Mouse (Mus musculus): ENCODE results near the gene Slc27a3. TPM values are rescaled to one million over a fixed set of nuclear protein-coding genes. Genes with fewer than 3 reads are reported as not detected.

Slc27a3 gene
- polyA plus RNA-seq (2015; fragmentation: Nextera tagmentation; extraction: Ambion mirVana), result 18.5 and 18.8 TPM in 2 replicates

DNA sequence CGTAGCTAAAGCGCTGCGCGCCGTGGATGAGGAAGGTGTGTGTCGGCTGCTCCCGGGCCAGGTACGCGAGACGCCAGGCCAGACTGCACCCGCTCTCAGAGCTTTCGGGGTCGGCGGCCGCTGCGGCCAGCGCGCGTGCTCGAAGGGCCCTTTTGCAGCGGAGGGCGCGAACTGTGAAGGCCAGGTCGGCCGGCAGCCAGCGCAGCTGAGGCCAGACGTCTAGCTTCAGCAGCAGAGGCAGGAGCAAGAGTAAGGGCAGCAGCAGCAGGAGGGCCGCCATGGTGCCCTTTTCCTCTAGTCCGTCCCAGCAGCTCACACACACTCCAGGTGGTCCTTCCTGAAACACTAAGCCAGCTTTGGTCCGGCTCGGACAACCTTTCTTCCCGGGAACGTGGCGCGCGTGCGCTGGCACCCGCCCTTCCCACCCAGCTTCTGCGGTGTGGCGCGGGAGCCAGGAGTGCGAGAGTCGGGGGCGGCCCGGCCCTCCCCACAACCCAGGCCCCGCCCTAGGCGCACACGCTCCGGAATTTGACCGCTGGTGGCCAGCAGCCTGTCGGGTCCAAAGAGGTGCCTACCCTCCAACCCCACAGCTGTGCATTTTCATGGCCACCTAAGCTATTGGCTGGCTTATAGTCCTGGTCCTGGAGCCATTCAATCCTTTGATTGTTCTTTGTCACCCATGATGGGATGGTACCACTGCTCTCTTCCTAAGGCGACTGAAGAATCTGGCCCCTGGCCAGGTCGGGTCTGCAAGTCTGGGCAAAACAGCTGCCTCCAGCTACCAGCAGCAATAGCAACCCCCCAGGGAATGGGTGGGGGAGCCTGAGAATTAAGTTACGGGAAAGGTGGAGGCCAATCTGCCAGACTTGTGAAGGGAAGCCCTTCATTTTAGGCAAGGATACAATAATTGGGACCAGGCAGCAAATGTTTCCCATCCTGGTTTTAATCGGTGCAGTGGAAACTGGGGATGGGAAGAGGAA, at the start of gene Slc27a3:
Gene Slc27a3 (minus strand): TSS at position 428 of the 980 bp plus-strand sequence.
- Histone ChIP-seq H3K36me3 (peaks cover 35% of the 10 kb centered on the region), H3K9ac (replicated peaks) (peak within 1 kb of the TSS; percentile 78), H3K9me3 (no peaks in the 10 kb centered on the region), H3K4me2 (replicated peaks) (peak within 1 kb of the TSS; percentile 91), H3K4me3 (peak within 1 kb of the TSS; percentile 69), H3K27ac (replicated peaks) (peak within 1 kb of the TSS; percentile 86), H3K27me3 (no peaks in the 10 kb centered on the region), H3K4me1 (peaks cover 33% of the 10 kb centered on the region)
- under 1% methylated on average over 55 of the region's 55 CpGs for WGBS
- ATAC-seq (replicated peaks), result peak; percentile 67

DNA sequence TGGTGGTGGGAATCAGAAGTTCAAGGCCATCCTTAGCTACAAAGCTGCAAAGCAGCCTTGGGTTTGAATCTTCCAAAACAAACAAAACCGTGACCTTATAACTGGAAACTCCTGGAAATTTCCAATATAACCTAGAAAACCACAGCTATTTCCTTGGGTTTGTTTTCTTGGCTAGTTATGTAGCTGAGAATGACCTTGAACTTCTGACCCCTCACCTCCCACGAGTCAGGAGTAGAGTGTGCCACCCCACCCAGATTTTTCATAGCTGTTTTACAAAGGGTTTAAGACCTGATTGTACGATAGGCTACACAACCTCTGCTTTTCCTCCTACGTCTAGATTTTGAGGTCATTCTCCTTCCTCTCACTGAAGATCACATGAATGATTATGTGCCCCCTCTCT, 47.4 kb upstream of the Slc27a3 start:
- WGBS, result 80% methylated on average over 4 of the region's 4 CpGs
- no peak overlapping the region for H3K9ac ChIP-seq (replicated peaks)
- no peaks in the 10 kb centered on the region for H3K36me3 ChIP-seq
- no peaks in the 10 kb centered on the region; the same call in 1 of the 2 replicates for H3K27me3 ChIP-seq
- H3K4me3 ChIP-seq, result no peak overlapping the region
- no peak overlapping the region for H3K27ac ChIP-seq (replicated peaks)
- peaks cover 8% of the 10 kb centered on the region for H3K4me1 ChIP-seq
- H3K9me3 ChIP-seq, result no peaks in the 10 kb centered on the region
- no peak overlapping the region for H3K4me2 ChIP-seq (replicated peaks)
- ATAC-seq (replicated peaks), result no peak

DNA sequence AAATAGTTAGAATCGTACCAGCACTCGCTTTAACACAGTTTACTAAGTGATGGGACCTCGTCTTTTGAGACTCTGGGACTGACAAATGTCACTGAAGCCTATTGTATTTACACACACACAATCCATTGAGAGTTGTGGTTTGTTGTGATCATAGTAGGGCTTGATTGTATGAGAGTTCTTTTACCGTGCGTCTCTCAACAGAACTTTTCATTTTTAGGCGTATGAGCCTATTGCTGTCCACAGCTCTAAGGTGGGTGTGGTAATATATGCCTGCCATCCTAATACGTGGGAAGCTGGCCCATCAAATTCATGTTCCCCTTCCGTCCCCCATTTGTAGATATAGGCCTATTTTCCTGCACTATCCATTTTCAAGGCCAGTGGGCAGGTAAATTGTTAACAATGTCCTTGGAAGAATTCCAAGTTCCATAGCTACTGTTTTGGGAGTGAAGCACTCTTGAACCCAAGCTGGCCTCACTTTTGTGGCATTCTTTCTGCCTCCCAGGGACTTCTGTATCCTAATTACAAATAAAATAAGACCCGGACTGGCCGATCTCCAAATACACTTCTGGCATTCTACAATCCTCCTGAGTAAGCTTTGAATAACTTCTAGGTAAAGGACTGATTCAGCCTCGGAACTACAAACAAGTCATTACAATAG, 44.5 kb upstream of the Slc27a3 start:
- no peaks in the 10 kb centered on the region for H3K36me3 ChIP-seq
- H3K9ac ChIP-seq (replicated peaks), result peak overlapping the region; percentile 48; the same call in 1 of the 2 replicates
- peak overlapping the region; percentile 94 for H3K27ac ChIP-seq (replicated peaks)
- WGBS, result 50% methylated on average over 11 of the region's 11 CpGs
- H3K4me3 ChIP-seq, result peak overlapping the region; percentile 71
- no peaks in the 10 kb centered on the region; the same call in 1 of the 2 replicates for H3K27me3 ChIP-seq
- peaks cover 24% of the 10 kb centered on the region for H3K4me1 ChIP-seq
- H3K9me3 ChIP-seq, result no peaks in the 10 kb centered on the region
- ATAC-seq (replicated peaks), result no peak
- H3K4me2 ChIP-seq (replicated peaks), result peak overlapping the region; percentile 96

DNA sequence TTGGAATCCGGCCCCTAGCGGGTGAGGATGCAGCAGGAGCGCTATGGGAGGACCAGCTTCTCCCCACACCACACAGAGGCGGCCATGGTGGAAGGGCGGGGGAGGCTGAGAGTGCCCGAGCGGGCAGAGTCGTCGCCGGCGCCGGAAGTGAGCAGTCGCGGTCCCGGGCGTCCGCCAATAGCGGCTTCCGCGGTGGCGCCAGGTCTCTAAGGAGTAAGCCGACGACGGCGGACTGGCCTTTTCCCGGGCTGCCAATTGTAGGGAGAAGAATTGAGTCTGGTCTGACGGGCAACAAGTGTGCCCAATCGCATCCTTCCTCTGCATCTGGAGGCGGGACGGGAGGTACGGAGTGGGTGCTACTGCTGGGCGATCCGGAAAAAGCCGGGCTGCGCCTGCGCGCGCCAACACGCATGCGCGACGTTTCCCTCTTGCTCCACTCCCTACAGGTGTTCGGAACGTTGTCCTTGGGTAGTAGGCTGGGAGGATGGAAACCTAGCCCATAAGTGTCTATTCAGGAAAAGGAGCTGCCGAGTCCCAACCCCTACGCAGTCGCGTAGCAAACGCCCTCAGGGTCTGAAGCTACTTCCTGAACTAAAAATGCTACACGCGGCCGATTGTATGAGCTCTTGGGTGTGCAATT, 43.8 kb upstream of the Slc27a3 start, which contains the start of gene Ints3:
Gene Ints3 (minus strand): TSS at position 242 of the 640 bp plus-strand sequence.
- H3K27ac ChIP-seq (replicated peaks), result peak within 1 kb of the TSS; percentile 94
- ATAC-seq (replicated peaks), result peak; percentile 100
- under 1% methylated on average over 52 of the region's 52 CpGs for WGBS
- H3K27me3 ChIP-seq, result no peaks in the 10 kb centered on the region; the same call in 1 of the 2 replicates
- H3K4me2 ChIP-seq (replicated peaks), result peak within 1 kb of the TSS; percentile 96
- H3K4me1 ChIP-seq, result peaks cover 24% of the 10 kb centered on the region
- H3K4me3 ChIP-seq, result peak within 1 kb of the TSS; percentile 71
- no peaks in the 10 kb centered on the region for H3K36me3 ChIP-seq
- H3K9ac ChIP-seq (replicated peaks), result peak within 1 kb of the TSS; percentile 90
- H3K9me3 ChIP-seq, result no peaks in the 10 kb centered on the region

DNA sequence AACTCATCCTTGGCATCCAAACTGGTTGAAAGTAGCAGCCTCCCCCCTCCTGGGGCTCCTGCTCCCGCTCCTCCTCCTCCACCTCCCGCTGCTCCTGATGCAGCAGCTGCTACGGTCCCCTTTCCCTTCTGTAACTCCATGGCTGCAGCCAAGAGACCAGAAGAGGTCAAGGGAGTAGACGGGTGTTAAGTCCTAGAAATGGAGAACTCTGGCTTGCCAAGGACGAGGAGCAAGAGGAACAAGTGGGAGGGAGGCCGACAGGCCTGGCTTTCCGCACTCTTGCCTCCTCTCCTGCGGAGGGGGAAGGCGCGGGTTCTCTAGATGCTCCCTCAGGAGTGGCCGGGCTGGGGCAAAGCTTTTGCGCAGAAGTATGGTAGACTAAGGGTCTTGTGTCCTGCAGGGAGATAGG, 43.1 kb upstream of the Slc27a3 start:
- H3K4me2 ChIP-seq (replicated peaks), result peak overlapping the region; percentile 96
- peak; percentile 20; the same call in 1 of the 2 replicates for ATAC-seq (replicated peaks)
- H3K36me3 ChIP-seq, result no peaks in the 10 kb centered on the region
- H3K9ac ChIP-seq (replicated peaks), result peak overlapping the region; percentile 90
- H3K4me1 ChIP-seq, result peaks cover 24% of the 10 kb centered on the region
- H3K27me3 ChIP-seq, result no peaks in the 10 kb centered on the region; the same call in 1 of the 2 replicates
- H3K27ac ChIP-seq (replicated peaks), result peak overlapping the region; percentile 94
- H3K4me3 ChIP-seq, result peak overlapping the region; percentile 71
- WGBS, result 0% methylated on average over 12 of the region's 12 CpGs
- no peaks in the 10 kb centered on the region for H3K9me3 ChIP-seq

DNA sequence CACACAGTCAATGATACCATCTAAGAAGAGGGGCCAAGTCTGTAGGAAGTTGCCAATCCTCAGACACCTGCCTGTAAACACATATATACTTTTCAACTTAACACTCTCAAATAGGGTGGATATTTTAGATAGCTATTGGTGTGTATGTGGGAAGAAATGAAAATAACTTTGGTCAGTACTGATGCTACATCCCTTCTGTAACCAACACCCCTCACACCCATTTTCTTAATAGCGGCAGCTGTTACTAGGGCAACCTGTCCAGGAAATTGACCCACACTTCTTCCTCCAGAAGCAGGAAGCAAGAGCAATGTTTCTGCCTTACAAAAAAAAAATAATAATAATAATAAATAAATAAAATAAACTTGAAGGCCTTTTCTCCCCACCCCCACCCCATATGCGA, 42.6 kb upstream of the Slc27a3 start:
- Histone ChIP-seq H3K4me2 (replicated peaks) (peak overlapping the region; percentile 96), H3K9me3 (no peaks in the 10 kb centered on the region), H3K27me3 (no peaks in the 10 kb centered on the region; the same call in 1 of the 2 replicates), H3K9ac (replicated peaks) (peak overlapping the region; percentile 90), H3K27ac (replicated peaks) (no peak overlapping the region), H3K4me3 (peak overlapping the region; percentile 71), H3K36me3 (no peaks in the 10 kb centered on the region), H3K4me1 (peaks cover 24% of the 10 kb centered on the region)
- ATAC-seq (replicated peaks), result no peak
- WGBS, result 14% methylated on average over 2 of the region's 2 CpGs

DNA sequence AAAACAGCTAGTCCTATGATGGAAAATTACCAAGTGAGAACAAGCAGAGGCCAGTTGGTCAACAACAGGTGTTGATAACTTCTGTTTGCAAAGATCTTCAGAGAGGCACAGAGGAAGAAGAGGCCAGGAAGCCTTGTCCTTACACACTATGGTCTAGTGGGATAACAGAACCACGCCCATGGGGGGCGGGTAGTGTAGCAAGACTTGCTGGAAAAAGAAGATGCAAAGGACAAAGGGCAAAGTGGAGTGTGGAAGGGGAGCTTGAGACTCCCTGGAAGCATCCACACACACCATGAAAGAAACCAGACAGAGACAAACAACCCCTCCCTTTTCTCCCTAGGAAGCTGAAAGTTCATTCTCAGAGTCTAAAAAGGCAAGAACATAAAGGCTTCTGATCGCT, 39.8 kb upstream of the Slc27a3 start:
- H3K4me3 ChIP-seq, result no peak overlapping the region
- H3K4me1 ChIP-seq, result peaks cover 24% of the 10 kb centered on the region
- H3K36me3 ChIP-seq, result no peaks in the 10 kb centered on the region
- H3K27ac ChIP-seq (replicated peaks), result no peak overlapping the region
- WGBS, result 92% methylated on average over 3 of the region's 3 CpGs
- no peak overlapping the region for H3K4me2 ChIP-seq (replicated peaks)
- H3K9me3 ChIP-seq, result no peaks in the 10 kb centered on the region
- no peak overlapping the region for H3K9ac ChIP-seq (replicated peaks)
- no peak for ATAC-seq (replicated peaks)
- H3K27me3 ChIP-seq, result no peaks in the 10 kb centered on the region

DNA sequence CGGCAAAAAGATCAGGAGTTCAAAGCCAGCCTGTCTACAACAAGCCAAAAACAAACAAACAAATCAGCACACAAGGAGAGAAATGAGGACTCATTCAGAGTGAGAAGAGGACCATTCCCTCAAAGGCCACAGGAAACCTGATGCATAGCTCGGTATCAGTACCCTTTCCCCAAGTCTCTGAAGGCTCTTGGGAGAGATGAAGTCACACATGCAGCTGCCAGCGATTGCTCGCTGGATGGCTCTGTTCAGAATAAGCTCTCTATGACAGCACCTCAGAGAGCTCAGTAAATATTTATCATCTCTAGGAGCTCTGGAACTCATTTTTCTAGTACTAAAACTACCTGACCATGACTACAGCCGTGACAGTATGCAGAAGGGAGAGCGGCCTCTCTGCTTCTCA, 38.4 kb upstream of the Slc27a3 start:
- Histone ChIP-seq H3K9ac (replicated peaks) (no peak overlapping the region), H3K4me1 (peaks cover 19% of the 10 kb centered on the region), H3K4me2 (replicated peaks) (no peak overlapping the region), H3K36me3 (peaks cover 7% of the 10 kb centered on the region), H3K27me3 (no peaks in the 10 kb centered on the region), H3K27ac (replicated peaks) (no peak overlapping the region), H3K9me3 (no peaks in the 10 kb centered on the region), H3K4me3 (no peak overlapping the region)
- ATAC-seq (replicated peaks), result no peak
- WGBS, result 92% methylated on average over 6 of the region's 6 CpGs

DNA sequence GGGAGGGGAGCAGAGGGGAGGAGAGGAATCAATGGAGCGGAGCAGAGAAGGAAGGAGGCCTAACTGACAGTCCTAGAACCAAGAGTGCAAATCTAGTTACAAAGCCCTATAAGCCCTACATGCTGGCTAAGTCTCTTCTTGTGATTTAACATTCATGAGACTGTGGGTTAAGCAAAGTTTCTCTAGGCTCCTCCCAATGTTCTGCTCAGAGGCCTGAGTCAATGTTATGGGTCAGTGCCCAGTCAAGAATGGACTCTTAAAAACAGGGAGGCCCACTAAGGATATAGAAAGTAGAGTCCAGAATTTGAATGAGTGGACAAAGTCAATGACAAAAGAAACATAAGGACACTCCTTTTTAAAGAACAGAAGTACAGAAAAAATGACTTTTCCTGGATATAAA, 37.8 kb upstream of the Slc27a3 start:
- no peak for ATAC-seq (replicated peaks)
- Histone ChIP-seq H3K9me3 (no peaks in the 10 kb centered on the region), H3K4me2 (replicated peaks) (no peak overlapping the region), H3K36me3 (peaks cover 13% of the 10 kb centered on the region), H3K4me3 (no peak overlapping the region), H3K9ac (replicated peaks) (no peak overlapping the region), H3K27ac (replicated peaks) (no peak overlapping the region), H3K27me3 (no peaks in the 10 kb centered on the region), H3K4me1 (peaks cover 19% of the 10 kb centered on the region)
- 71% methylated on average over 1 of the region's 1 CpGs for WGBS

DNA sequence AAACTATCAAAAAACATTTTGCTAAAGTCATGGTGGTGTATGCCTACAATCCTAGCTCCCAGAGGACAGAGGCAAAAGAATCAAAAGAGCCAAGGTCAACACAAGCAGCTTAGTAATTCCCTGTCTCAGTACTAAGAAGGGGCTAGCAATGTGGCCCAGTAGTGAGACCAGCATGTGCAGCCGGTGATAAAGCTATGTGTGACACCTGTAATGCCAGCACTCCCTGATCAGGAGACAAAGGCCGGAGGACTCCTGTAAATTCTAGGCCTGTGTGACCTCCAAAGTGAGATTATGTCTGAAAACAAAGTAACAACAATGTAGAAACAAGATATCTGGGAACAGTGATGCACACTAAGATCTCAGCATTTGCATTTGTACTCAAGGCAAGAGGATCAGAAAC, 35.8 kb upstream of the Slc27a3 start:
- Histone ChIP-seq H3K4me1 (no peaks in the 10 kb centered on the region), H3K4me2 (replicated peaks) (no peak overlapping the region)

DNA sequence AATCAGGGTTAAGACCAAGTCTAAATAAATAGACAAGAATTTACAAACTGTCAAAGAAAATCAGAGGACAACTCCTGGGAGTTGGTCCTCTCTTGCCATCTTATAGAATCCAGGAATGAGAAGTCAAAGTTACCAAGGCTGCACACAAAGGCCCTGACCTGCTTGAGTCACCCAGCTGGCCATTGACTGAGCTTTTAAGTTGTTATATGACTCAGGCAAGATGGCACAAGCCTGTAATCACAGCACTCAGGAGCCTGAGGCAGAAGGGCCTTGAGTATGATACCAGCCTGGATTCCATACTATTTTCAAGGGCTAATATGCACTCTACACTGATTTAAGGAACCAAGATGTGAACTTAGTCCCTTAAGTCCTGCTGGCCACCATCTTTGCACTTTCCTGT, 33.8 kb upstream of the Slc27a3 start:
- Histone ChIP-seq H3K36me3 (peaks cover 41% of the 10 kb centered on the region), H3K27me3 (no peaks in the 10 kb centered on the region), H3K4me2 (replicated peaks) (no peak overlapping the region), H3K4me1 (no peaks in the 10 kb centered on the region), H3K4me3 (no peak overlapping the region), H3K9ac (replicated peaks) (no peak overlapping the region), H3K27ac (replicated peaks) (no peak overlapping the region), H3K9me3 (no peaks in the 10 kb centered on the region)
- no peak for ATAC-seq (replicated peaks)

More for the DNA sequence above, 35.8 kb upstream of the Slc27a3 start:
- no peak overlapping the region for H3K27ac ChIP-seq (replicated peaks)
- H3K9ac ChIP-seq (replicated peaks), result no peak overlapping the region
- H3K9me3 ChIP-seq, result no peaks in the 10 kb centered on the region
- 93% methylated on average over 2 of the region's 2 CpGs for WGBS
- ATAC-seq (replicated peaks), result no peak
- no peak overlapping the region for H3K4me3 ChIP-seq
- peaks cover 29% of the 10 kb centered on the region for H3K36me3 ChIP-seq
- no peaks in the 10 kb centered on the region for H3K27me3 ChIP-seq
